Mouse (Mus musculus) layer of hippocampus, adult 9-10 months (tissue): ENCODE data around the gene Ctsz.

Experiments used
- DNase-seq: peaks from one replicate; pipeline ENCODE4 v3.0.0; 2022; ENCODE audit warnings: low spot score

Gene Ctsz

GRCm38 (mm10) chr2:174393383-174393782 is 45.5 kb downstream of the Ctsz start:
- no peak for DNase-seq

- no peak for DNase-seq
These were observed 46.3 kb downstream of the Ctsz start for GRCm38 (mm10) chr2:174392554-174392953.

- DNase-seq = no peak
These were observed 46.9 kb downstream of the Ctsz start for GRCm38 (mm10) chr2:174391936-174392335.

GRCm38 (mm10) chr2:174381021-174381420 is 57.8 kb downstream of the Ctsz start:
- DNase-seq = no peak
